Mouse (Mus musculus) 416B (cell line): ENCODE measurements at regions not wholly inside any gene's neighbourhood (a gene's known extent, or its start where the extent isn't known, plus 50 kb on each side); places are given as distances from the start of the nearest gene placed in this dataset.
"Not testable (repeated sequence)": the region's sequence is repeated elsewhere in the genome, so short reads cannot be mapped to it uniquely, and the experiment has no call there.

Experiments
- DNase-seq: peaks from one replicate; pipeline ENCODE4 v3.0.0; 2011; ENCODE audit warnings: low read depth

GRCm38 (mm10) chr13:78904102-78904501, 704.5 kb upstream of the Nr2f1 start:
- DNase-seq, result no peak

GRCm38 (mm10) chr13:78900693-78901092, 701.1 kb upstream of the Nr2f1 start:
- DNase-seq, result no peak

- DNase-seq, result no peak
Observed at GRCm38 (mm10) chr13:78892252-78892651, 692.7 kb upstream of the Nr2f1 start.

- no peak for DNase-seq
Observed at GRCm38 (mm10) chr13:78883062-78883461, 683.5 kb upstream of the Nr2f1 start.

GRCm38 (mm10) chr13:78872582-78872981, 673.0 kb upstream of the Nr2f1 start:
- DNase-seq, result no peak

- no peak for DNase-seq
Observed at GRCm38 (mm10) chr13:78871976-78872375, 672.4 kb upstream of the Nr2f1 start.

GRCm38 (mm10) chr13:78871254-78871653, 671.7 kb upstream of the Nr2f1 start:
- DNase-seq, result no peak

- not testable (repeated sequence) for DNase-seq
Observed at GRCm38 (mm10) chr13:78824357-78824756, 624.8 kb upstream of the Nr2f1 start.

- peak; percentile 68 for DNase-seq
Observed at GRCm38 (mm10) chr13:78809656-78810055, 610.1 kb upstream of the Nr2f1 start.

GRCm38 (mm10) chr13:78802838-78803124, 603.2 kb upstream of the Nr2f1 start:
- DNase-seq, result no peak

GRCm38 (mm10) chr13:78802011-78802837, 602.7 kb upstream of the Nr2f1 start:
- DNase-seq, result no peak

GRCm38 (mm10) chr13:78799641-78800040, 600.1 kb upstream of the Nr2f1 start:
- no peak for DNase-seq

GRCm38 (mm10) chr13:78795228-78795627, 595.7 kb upstream of the Nr2f1 start:
- DNase-seq, result no peak

- DNase-seq, result no peak
Observed at GRCm38 (mm10) chr13:78784285-78784684, 584.7 kb upstream of the Nr2f1 start.

GRCm38 (mm10) chr13:78783591-78784240, 584.2 kb upstream of the Nr2f1 start:
- DNase-seq, result no peak
